Mouse (Mus musculus): ENCODE results near the gene Ms4a18. TPM values are rescaled to one million over a fixed set of nuclear protein-coding genes. Genes with fewer than 3 reads are reported as not detected.

The Ms4a18 gene
- total RNA-seq, 2 experiments from 2014 or later, result not detected

- TF ChIP-seq CTCF (IDR thresholded peaks at IDR 0.05), result no peak
- intact Hi-C loops (cut with DNase I), result no loop called here
- Histone ChIP-seq H3K4me3 (no peak overlapping the region), H3K27ac (no peak overlapping the region)
- DNase-seq, result no peak
Measured at GRCm38 (mm10) chr19:11037570-11037969, 19.7 kb upstream of the Ms4a18 start.

DNA sequence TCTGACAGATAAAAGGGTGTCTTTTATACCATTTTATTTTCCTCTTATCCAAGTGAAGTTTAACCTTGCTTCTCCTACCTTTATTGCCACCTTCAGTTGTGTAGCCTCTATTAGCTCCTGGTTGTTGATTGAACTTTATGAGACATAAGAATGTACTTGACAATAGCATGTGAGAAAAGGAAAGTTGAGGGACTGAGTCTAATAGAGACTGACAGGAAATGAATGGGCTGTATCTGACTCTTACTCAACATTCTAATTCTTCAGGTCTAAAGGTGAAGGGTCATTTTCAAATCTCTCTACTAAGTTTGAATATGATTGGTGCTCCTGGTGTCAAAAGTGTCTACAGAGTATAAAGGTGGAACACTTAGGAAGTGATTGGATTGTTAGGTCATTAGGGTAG, 4.6 kb upstream of the Ms4a18 start:
- no peak overlapping the region for H3K4me3 ChIP-seq
- TF ChIP-seq CTCF (IDR thresholded peaks at IDR 0.05), result no peak
- no peak for DNase-seq
- H3K27ac ChIP-seq, result no peak overlapping the region
- intact Hi-C loops (cut with DNase I), result no loop called here

GRCm38 (mm10) chr19:11017251-11017650, 580 bp downstream of the Ms4a18 start:
- peak; percentile 46 for DNase-seq

DNA sequence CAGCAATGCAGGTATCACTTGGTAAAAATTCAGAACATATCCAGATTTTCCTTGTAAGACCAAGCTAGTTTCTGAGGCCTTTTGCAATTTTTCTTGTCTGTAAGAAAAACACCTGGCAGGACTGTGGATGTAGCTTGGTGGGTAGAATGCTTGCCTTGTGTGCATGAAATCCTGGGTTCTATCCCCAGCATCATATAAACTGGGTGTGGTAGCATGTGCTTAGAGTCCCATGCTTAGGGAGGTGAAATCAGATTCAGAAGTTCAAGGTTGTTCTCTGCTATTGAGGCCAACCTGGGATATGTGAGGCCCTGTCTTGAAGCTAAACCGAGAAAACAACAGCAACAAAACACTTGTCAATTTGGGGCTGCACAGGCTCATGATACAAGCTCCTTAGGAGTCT, 1.8 kb downstream of the Ms4a18 start:
- intact Hi-C loops (cut with DNase I), result no loop called here
- no peak for DNase-seq
- no peak overlapping the region for H3K27ac ChIP-seq
- TF ChIP-seq CTCF (IDR thresholded peaks at IDR 0.05), result no peak
- no peak overlapping the region for H3K4me3 ChIP-seq

More at GRCm38 (mm10) chr19:11017251-11017650, 580 bp downstream of the Ms4a18 start:
- H3K4me3 ChIP-seq, result no peak overlapping the region
- intact Hi-C loops (cut with DNase I), result no loop called here
- peak overlapping the region; percentile 67 for H3K27ac ChIP-seq
- TF ChIP-seq CTCF (IDR thresholded peaks at IDR 0.05), result no peak

- no peak for TF ChIP-seq CTCF (IDR thresholded peaks at IDR 0.05)
- H3K4me3 ChIP-seq, result no peak overlapping the region
- DNase-seq, result no peak
Measured at GRCm38 (mm10) chr19:11015468-11015867, 2.4 kb downstream of the Ms4a18 start.

DNA sequence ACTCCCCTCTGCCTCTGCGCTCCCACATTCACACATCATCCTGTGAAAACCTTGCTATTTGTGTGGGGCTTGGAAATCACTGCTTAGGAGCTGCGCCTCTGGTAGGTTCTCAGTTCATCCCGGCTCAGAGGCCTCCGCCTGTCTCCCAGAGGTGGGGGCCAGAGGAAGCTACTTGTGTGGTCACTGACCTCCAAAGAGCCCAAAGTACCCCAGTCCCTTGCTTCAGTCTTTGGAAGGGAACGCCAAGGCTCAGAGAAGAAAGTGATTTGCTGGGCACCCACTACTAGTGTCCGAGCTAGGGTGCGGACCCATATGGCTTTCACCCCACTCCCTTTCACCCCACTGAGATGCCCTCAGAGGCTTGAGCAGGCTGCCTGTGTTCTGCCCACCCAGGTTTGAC, 24.7 kb downstream of the Ms4a18 start, which contains the start of gene Ms4a15:
TSS of gene Ms4a15 (minus strand) at position 101 of the 400 bp plus-strand sequence.
- no peak for DNase-seq
- intact Hi-C loops (cut with DNase I), result no loop called here
- Histone ChIP-seq H3K27ac (no peak within 1 kb of the TSS), H3K4me3 (no peak within 1 kb of the TSS)
- no peak for TF ChIP-seq CTCF (IDR thresholded peaks at IDR 0.05)

More at GRCm38 (mm10) chr19:11015468-11015867, 2.4 kb downstream of the Ms4a18 start:
- intact Hi-C loops (cut with DNase I), result no loop called here
- H3K27ac ChIP-seq, result no peak overlapping the region

GRCm38 (mm10) chr19:10991911-10992310, 25.9 kb downstream of the Ms4a18 start:
- TF ChIP-seq CTCF (IDR thresholded peaks at IDR 0.05), result no peak
- Histone ChIP-seq H3K27ac (no peak overlapping the region), H3K4me3 (no peak overlapping the region)
- intact Hi-C loops (cut with DNase I), result no loop called here
- no peak for DNase-seq

DNA sequence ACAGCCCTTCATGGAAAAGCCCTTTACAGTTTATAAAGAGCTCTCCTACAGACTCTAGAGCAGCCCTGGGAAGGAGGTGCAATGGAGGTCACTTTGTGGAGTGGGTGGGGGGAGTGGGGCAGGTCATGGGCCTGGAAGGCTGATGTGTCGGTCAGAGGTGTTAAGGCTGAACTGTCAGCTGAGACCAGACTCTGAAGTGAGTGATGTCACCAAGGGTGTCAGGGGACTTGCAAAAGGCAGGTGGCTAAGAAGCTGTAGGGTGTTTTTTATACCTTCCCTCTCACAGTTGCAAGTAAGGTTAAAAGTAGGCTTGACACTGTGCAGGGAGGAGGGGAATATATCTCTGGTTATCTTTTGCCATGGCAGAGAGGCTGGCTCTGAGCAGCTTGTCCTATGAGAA, 27.1 kb downstream of the Ms4a18 start:
- H3K27ac ChIP-seq, result no peak overlapping the region

DNA sequence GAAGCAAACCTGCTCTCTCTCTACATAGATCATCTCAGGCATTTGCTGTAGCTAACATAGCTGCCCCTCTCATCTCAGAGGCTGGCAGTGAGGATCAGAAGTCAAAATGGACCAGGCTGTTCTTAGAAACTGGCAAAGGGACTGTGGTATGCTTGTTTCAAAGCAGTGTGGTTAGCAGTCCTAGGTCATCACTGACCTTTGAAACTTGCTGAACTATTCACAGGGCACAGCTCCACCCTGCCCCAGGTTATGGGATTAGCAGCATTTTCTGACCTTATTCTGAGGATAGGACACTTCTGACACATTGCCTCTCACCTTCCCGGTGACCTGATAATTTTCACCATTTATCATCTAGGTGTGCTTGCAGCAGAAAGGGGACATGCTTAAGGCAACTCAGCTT, 29.3 kb downstream of the Ms4a18 start:
- intact Hi-C loops (cut with DNase I), result no loop called here
- DNase-seq, result no peak
- Histone ChIP-seq H3K4me3 (no peak overlapping the region), H3K27ac (no peak overlapping the region)
- no peak for TF ChIP-seq CTCF (IDR thresholded peaks at IDR 0.05)

More for the DNA sequence above, 27.1 kb downstream of the Ms4a18 start:
- intact Hi-C loops (cut with DNase I), result no loop called here
- no peak for DNase-seq
- no peak overlapping the region for H3K4me3 ChIP-seq
- no peak for TF ChIP-seq CTCF (IDR thresholded peaks at IDR 0.05)

DNA sequence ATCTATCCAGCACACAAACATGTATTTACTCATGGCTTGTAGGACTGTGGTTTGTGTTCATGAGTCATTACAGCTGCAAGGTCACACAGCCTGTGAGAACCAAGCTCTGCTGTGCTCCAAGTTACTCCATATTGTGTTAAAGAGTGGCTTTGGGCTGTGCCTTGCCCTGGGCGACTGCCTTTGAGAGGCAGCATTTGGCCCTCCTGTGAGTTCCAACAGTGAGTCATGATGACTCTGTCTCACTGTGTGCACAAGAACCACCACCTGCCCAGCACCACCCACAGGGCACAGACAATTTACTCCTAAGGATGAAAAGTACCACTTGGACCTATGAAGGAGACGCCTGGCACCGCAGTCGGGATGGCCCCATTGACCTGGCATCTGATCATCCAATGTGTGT, 31.9 kb downstream of the Ms4a18 start:
- intact Hi-C loops (cut with DNase I), result no loop called here
- no peak for TF ChIP-seq CTCF (IDR thresholded peaks at IDR 0.05)
- DNase-seq, result no peak
- H3K4me3 ChIP-seq, result no peak overlapping the region
- no peak overlapping the region for H3K27ac ChIP-seq

DNA sequence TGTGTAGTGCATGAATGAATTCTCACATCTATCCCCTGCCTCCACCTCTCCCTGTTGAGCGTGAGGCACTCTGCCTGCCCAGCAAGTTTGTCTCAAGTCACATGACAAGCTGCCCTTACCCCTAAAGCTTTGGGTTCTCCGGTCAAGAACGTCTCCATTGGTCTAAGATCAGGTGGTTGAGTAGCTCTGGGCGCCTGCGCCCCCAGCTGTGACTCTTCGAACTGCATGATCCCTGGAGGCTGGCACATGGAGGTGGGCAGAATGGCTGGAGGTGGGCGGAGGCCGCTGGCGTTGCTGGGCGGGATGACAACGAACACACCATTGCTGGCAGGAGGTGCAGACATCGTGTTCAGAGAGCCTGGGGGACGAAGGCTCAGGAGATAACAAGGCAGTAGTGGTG, 33.3 kb downstream of the Ms4a18 start:
- intact Hi-C loops (cut with DNase I), result no loop called here
- peak; percentile 3; the same call in 1 of the 2 replicates for TF ChIP-seq CTCF (IDR thresholded peaks at IDR 0.05)
- Histone ChIP-seq H3K27ac (no peak overlapping the region), H3K4me3 (no peak overlapping the region)
- DNase-seq, result no peak

DNA sequence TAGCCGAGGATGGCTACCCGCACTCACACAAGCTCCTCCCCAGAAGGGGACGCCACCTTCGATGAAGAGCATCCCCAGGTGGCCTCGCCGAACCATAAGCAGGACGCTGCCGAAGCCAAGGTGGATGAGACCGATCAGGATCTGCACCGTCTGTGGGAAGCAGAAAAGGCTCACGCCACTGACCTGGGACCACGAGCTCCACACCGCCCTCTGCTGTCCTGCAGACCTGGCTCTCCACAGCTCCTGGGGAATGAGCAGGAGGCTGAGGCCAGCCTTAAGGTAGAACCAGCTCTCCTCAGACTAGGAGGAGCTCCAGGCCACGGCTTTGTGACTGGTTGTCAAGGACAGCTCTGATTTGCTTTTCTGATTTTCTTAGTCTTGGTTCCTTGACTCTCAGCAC, 34.7 kb downstream of the Ms4a18 start:
- peak overlapping the region; percentile 44 for H3K4me3 ChIP-seq
- no peak overlapping the region for H3K27ac ChIP-seq
- TF ChIP-seq CTCF (IDR thresholded peaks at IDR 0.05), result peak; percentile 66
- intact Hi-C loops (cut with DNase I), result no loop called here
- peak; percentile 62 for DNase-seq

DNA sequence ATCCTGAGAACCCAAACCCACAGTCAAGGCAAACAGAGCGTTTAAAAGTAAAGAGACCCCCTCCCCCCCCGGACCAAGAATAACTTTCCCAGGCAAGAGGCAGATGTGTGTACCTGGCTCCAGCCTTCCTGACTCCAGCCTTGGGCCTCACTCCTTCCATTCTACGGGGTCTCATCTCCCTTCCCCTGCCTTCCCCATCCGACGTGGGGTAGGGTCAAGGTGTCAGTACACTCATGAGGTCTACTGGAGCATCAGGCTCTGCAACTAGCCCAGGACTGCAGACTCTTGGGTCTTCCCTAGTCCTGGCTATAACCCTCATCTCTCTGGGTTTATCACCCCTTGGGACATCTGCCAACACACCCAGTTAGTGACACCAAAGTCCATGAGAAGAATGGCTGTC, 37.6 kb downstream of the Ms4a18 start:
- TF ChIP-seq CTCF (IDR thresholded peaks at IDR 0.05), result no peak
- peak overlapping the region; percentile 25; the same call in 1 of the 2 replicates for H3K27ac ChIP-seq
- peak overlapping the region; percentile 61; the same call in 1 of the 2 replicates for H3K4me3 ChIP-seq
- DNase-seq, result no peak
- intact Hi-C loops (cut with DNase I), result no loop called here
